Mouse (Mus musculus) kidney, adult 2 months (tissue): ENCODE measurements around the gene Drosha.

ENCODE experiments used
- CTCF ChIP-seq: fragments of 200-500 bp; conservative IDR thresholded peaks from 2 replicates; pipeline ENCODE4 v1.5.1; 2011; ENCODE audit warnings: low read depth, mild to moderate bottlenecking, control low read depth, low read length, moderate library complexity, mixed read lengths; ENCODE audit not compliant: insufficient read depth, insufficient read length
- POLR2A ChIP-seq: fragments of 200-500 bp; IDR thresholded peaks from one replicate; pipeline ENCODE4 v1.6.1; 2011; ENCODE audit warnings: low read depth, low read length, control low read depth

- TF ChIP-seq CTCF (no peak), POLR2A (no peak)
These were observed 34.0 kb downstream of the Drosha start for GRCm38 (mm10) chr15:12858645-12859044.
